Mouse (Mus musculus) intestine, embryonic 14.5 days (tissue): Measurements from ENCODE around the gene Ptar1. TPM values are rescaled to one million over a fixed set of nuclear protein-coding genes. Genes with fewer than 3 reads are reported as not detected.

ENCODE experiments used
- polyA plus RNA-seq: library from polyadenylated mRNA; unstranded; fragments of >200 nt; fragmentation: Nextera tagmentation; extraction: Ambion mirVana; gene quantifications from 2 replicates; pipeline ENCODE4 v1.2.1, GENCODE M21; 2014

Gene Ptar1
- polyA plus RNA-seq, 1 experiment from 2014 or later = 8.5 TPM

Other genes starting within 250 kb of the Ptar1 start
- gene Mamdc2, start 239.0 kb upstream of the Ptar1 start, polyA plus RNA-seq = 2.7 and 3.6 TPM in 2 replicates
- not detected in 2 replicates for gene 1700028P14Rik, start 34.6 kb upstream of the Ptar1 start, polyA plus RNA-seq
- 0.77 and 0.89 TPM in 2 replicates for gene Apba1, start 71.5 kb downstream of the Ptar1 start, polyA plus RNA-seq